12 mouse cellular contexts compared by ENCODE assay signal in genomic region chr14:97560121-97560907, GRCm38 (mm10).
DNase-seq lines count a peak whose midpoint lies in the region; ATAC-seq and TF ChIP-seq lines count a peak whose summit lies in the region.
"Had no signal": no experiment of that assay in that cellular context is flagged by ENCODE, and none has a peak within 500 bp of the region (broad histone marks: within the 10 kb centered on the region; RNA-seq: fewer than 3 reads in every experiment).

No protein-coding gene starts in this region.

- 40% methylated on average over 7 of the region's 7 CpGs for WGBS in kidney, postnatal 0 days
- 15% methylated on average over 7 of the region's 7 CpGs for WGBS in hindbrain, embryonic 13.5 days
- WGBS in midbrain, postnatal 0 days = 22% methylated on average over 7 of the region's 7 CpGs

- H3K27ac ChIP-seq in kidney, postnatal 0 days = no peak overlapping the region
- peak overlapping the region; percentile 58 for H3K27ac ChIP-seq in hindbrain, embryonic 13.5 days
- H3K27ac ChIP-seq in midbrain, postnatal 0 days (ENCODE audit: low read depth, low read length) = no peak overlapping the region
- H3K27ac ChIP-seq: embryonic facial prominence, embryonic 13.5 days; heart, embryonic 13.5 days; limb, embryonic 15.5 days had no signal

- no peak overlapping the region for H3K4me2 ChIP-seq in kidney, postnatal 0 days (ENCODE audit: low read length)
- no peak overlapping the region for H3K4me2 ChIP-seq in hindbrain, embryonic 13.5 days
- no peak overlapping the region for H3K4me2 ChIP-seq in midbrain, postnatal 0 days (ENCODE audit: low read depth, low read length, poor library complexity, severe bottlenecking)
- H3K4me2 ChIP-seq: embryonic facial prominence, embryonic 13.5 days; heart, embryonic 13.5 days; limb, embryonic 15.5 days had no signal

- TF ChIP-seq CTCF in kidney, postnatal 0 days (IDR thresholded peaks at IDR 0.05; ENCODE audit: low read depth) = no peak
- TF ChIP-seq CTCF in midbrain, postnatal 0 days (IDR thresholded peaks at IDR 0.05) = no peak

- H3K36me3 ChIP-seq in kidney, postnatal 0 days (ENCODE audit: insufficient read depth, low read length) = no peaks in the 10 kb centered on the region
- H3K36me3 ChIP-seq in hindbrain, embryonic 13.5 days = no peaks in the 10 kb centered on the region
- H3K36me3 ChIP-seq in midbrain, postnatal 0 days (ENCODE audit: insufficient read depth, low read length) = no peaks in the 10 kb centered on the region
- H3K36me3 ChIP-seq: embryonic facial prominence, embryonic 13.5 days; heart, embryonic 13.5 days; limb, embryonic 15.5 days had no signal

- no peaks in the 10 kb centered on the region for H3K27me3 ChIP-seq in kidney, postnatal 0 days (ENCODE audit: insufficient read depth, low read length)
- no peaks in the 10 kb centered on the region for H3K27me3 ChIP-seq in hindbrain, embryonic 13.5 days
- H3K27me3 ChIP-seq in midbrain, postnatal 0 days (ENCODE audit: insufficient read depth, low read length) = no peaks in the 10 kb centered on the region
- H3K27me3 ChIP-seq: embryonic facial prominence, embryonic 13.5 days; heart, embryonic 13.5 days; limb, embryonic 15.5 days had no signal

- H3K4me3 ChIP-seq in kidney, postnatal 0 days (replicated peaks; ENCODE audit: low read depth, low read length) = no peak overlapping the region
- no peak overlapping the region for H3K4me3 ChIP-seq in hindbrain, embryonic 13.5 days
- H3K4me3 ChIP-seq in midbrain, postnatal 0 days (ENCODE audit: low read depth, low read length) = no peak overlapping the region
- H3K4me3 ChIP-seq: embryonic facial prominence, embryonic 13.5 days; heart, embryonic 13.5 days; limb, embryonic 15.5 days had no signal

- no peaks in the 10 kb centered on the region for H3K9me3 ChIP-seq in kidney, postnatal 0 days (replicated peaks; ENCODE audit: low read length)
- no peaks in the 10 kb centered on the region for H3K9me3 ChIP-seq in hindbrain, embryonic 13.5 days
- H3K9me3 ChIP-seq in midbrain, postnatal 0 days (ENCODE audit: low read length) = no peaks in the 10 kb centered on the region
- H3K9me3 ChIP-seq: embryonic facial prominence, embryonic 13.5 days; heart, embryonic 13.5 days; limb, embryonic 15.5 days had no signal

- ATAC-seq in kidney, postnatal 0 days (replicated peaks; ENCODE audit: low FRiP score, low read depth) = no peak
- peak; percentile 69; the same call in 1 of the 2 replicates for ATAC-seq in hindbrain, embryonic 13.5 days (ENCODE audit: low FRiP score)
- no peak for ATAC-seq in midbrain, postnatal 0 days (ENCODE audit: low FRiP score)

- no peak overlapping the region for H3K9ac ChIP-seq in kidney, postnatal 0 days (ENCODE audit: low read depth, low read length)
- no peak overlapping the region for H3K9ac ChIP-seq in hindbrain, embryonic 13.5 days
- H3K9ac ChIP-seq in midbrain, postnatal 0 days (replicated peaks; ENCODE audit: low read length, poor library complexity, severe bottlenecking) = no peak overlapping the region
- H3K9ac ChIP-seq: embryonic facial prominence, embryonic 13.5 days; heart, embryonic 13.5 days; limb, embryonic 15.5 days had no signal

- DNase-seq in embryo, embryonic 11 days = peak; percentile 33
- no peak for DNase-seq in embryo, embryonic 9.5 days (ENCODE audit: extremely low spot score)
- peak; percentile 6 for DNase-seq in kidney, postnatal 0 days (ENCODE audit: low spot score)
- no peak for DNase-seq in kidney, postnatal 14 days
- peak; percentile 35 for DNase-seq in midbrain, postnatal 0 days (ENCODE audit: low spot score)
- no peak for DNase-seq in natural killer cell, adult 2 months (ENCODE audit: low spot score in 2 of 2)
- no peak for DNase-seq in cerebellum, adult 9-10 months
- DNase-seq: kidney, adult 11 months had no signal

- H3K4me1 ChIP-seq in kidney, postnatal 0 days (replicated peaks; ENCODE audit: insufficient read depth, low read length) = no peaks in the 10 kb centered on the region
- H3K4me1 ChIP-seq in hindbrain, embryonic 13.5 days (replicated peaks) = peaks cover 8% of the 10 kb centered on the region
- no peaks in the 10 kb centered on the region for H3K4me1 ChIP-seq in midbrain, postnatal 0 days (ENCODE audit: insufficient read depth, low read length)
- H3K4me1 ChIP-seq: embryonic facial prominence, embryonic 13.5 days; heart, embryonic 13.5 days; limb, embryonic 15.5 days had no signal

Comparison
In these comparisons a context has a peak if more than half of its experiments do, and no peak if none do; other contexts are left out.
1. DNase-seq: peak in embryo, embryonic 11 days (single experiment), kidney, postnatal 0 days (single experiment) and midbrain, postnatal 0 days (single experiment); none in embryo, embryonic 9.5 days (single experiment), kidney, postnatal 14 days (single experiment), natural killer cell, adult 2 months (0 of 2) and cerebellum, adult 9-10 months (single experiment).